Mouse (Mus musculus) fat pad, adult 2 months (tissue): ENCODE measurements at regions not wholly inside any gene's neighbourhood (a gene's known extent, or its start where the extent isn't known, plus 50 kb on each side); places are given as distances from the start of the nearest gene placed in this dataset.

Experiments
- DNase-seq: peaks from one replicate; pipeline ENCODE4 v3.0.0-alpha.2; 2011; ENCODE audit warnings: low read depth, low spot score; ENCODE audit errors: extremely low read depth

DNA sequence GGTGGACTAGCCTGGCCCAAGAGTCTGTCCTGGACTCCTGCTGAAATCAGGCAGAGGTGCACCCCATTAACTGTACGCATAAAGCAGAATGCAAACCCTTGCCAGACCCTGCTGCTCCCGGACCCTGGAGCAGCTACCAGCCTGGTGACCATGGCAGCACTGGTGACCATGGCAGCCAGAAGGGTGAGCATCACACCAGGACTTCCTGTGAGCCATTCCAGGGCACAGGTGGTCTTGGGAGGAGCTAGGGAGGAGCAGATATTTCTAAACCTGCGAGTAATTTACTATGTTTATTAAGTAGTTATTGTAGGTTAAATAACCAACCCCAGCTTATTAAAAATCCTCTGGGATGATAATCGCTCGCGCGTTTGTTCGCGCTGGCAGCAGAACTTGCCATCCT is 113.8 kb downstream of the Plxna1 start:
- DNase-seq, result no peak

DNA sequence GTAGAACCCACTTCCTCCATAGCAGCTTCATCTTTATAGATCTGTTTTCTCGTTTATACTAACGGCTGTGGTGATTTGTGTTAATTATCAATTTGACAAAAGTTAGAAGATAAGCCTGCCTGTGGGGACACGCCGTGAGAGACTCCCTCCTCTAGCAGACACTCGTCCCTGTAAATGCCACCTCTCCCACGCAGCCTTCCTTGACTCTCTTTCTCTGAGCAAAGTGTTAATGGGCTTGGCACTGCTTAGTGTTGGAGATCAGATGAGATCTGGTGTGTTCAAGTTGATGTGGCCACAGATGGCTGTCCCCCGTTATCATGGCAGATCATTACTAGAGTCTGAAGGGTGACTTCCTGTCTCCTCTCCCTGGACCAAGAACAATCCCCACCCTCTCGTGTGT is 113.1 kb downstream of the Plxna1 start:
- no peak for DNase-seq

DNA sequence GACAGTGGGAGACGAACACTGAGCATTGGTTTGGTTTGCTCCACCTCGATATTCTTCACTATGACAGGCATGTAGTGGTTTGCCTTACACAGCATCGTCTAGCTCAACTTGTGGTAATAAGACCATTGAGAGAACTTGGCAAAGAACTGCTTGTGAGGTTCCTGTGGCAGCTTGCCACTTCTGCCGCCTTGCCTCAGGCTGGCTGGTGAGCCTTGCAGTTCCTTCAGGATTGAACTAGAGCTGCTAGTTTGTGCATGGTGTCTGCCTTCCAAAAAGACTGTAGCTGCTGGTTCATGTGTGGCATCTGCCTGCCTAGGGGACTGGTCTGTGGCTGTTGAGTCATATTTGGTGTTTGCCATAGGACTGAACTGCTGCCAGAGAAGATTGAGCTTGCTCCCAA is 110.8 kb downstream of the Plxna1 start:
- no peak for DNase-seq

DNA sequence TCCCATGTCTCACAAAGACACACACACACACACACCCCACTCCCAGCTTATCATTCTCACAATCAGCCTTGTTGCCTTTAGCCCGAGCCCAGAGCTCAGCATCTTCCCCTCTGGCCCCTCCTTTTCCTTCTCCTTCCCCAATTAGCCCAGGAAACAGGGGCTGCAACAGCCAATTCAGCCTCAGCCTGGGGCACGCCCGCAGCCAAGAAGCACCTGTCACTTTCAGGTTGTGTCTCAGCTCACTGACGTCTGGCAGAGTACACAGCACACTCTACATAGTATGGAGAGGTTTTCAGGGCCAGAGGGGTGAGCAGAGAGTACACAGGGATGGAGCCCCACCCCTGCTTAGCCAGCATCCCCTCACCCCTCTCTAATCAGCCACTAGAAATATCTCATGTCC is 106.4 kb downstream of the Plxna1 start:
- DNase-seq, result no peak

DNA sequence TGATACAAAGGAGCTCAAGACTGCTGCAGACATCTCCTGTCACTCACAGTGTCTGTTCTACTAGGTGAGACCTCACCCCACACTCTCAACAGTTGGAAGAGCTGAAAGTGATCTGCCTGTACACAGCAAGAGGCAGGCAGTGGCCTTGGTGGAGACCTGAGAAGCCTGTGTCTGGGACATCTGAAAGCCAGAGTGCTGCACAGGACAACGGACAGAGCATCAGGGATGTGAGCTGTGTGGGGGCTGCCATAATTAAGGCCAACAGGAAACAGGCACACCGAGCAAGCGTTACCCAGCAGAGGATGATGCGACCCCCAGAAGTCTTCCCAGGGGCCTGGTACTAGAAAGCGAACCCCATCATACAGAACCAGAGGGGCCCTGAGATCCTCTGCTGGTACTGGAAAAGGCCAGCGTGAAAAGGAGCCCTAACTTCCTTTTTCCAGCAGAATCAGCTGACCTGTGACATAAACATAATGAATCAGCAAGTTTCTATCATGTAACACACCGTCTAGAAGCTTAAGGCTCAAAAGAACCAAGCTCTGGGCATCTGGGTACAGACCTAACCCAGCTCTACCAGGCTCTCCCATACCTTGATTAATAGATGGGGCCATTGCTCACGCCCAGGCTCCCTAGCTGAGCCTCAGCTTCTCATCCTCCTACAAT is 105.7 kb downstream of the Plxna1 start:
- DNase-seq, result no peak

DNA sequence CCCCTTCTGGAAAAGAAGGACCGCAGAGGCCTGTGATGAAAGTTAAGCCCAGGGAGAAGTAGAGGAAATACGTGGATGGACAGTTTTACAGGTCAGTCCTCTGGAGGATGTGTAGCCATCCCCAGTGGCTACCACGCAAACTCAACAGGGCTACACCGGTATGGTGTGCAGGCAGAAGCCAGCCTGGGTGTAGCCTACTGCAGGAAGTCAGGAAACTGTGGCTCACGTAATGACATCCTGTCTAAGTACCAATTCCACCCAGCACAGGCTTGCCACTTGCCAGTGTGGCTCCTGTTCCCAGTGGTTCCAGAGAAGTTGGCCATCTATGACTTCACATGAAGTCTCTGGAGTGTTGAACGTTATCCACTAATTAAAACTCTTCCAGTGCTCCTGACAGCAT is 105.0 kb downstream of the Plxna1 start:
- DNase-seq, result no peak

DNA sequence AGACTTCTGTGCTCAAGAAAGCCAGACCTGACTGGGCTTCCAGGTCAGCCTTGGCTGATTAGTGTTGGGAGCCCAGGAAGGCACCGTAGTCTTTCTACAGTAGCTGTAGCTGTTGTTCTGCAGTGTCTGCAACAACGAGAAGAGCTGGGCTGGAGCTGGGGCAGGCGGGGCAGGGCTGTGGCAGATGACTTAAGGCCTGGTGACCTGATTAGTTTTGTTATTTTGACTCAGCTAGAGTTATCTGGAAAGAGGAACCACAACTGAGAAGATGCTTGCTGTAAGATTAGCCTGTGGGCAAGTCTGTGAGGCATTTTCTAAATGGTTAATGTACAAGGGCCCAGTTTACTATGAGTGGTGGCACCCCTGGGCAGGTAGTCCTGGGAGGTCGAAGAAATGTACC is 104.3 kb downstream of the Plxna1 start:
- DNase-seq, result no peak

DNA sequence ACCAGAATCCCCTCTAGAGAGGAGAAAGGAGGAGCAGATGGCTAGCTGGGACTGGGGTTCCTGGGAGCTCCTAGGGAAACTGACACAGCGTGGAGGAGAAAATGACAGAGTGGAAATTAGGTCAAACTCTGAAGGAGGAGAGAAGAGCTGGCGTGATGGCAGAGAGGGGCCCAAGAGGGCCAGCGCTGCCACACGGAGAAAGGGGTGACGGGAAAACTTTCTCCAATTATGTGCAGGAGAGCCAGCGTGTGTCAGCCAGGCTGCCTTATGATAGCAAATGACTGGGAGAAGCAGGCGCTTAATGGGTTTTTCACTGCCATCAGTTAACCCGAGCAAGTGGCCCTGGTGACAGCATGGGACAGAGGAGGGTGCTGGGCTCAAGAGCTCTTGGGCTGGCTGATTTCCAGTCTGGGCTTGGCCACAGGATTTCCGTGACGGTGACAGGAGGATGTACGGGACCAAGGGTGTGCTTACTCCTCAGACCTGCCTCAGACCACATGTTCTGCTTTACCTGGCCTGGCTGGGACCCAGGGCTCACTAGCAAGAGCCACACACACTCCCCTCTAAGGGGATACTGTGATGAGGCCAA is 102.9 kb downstream of the Plxna1 start:
- no peak for DNase-seq

DNA sequence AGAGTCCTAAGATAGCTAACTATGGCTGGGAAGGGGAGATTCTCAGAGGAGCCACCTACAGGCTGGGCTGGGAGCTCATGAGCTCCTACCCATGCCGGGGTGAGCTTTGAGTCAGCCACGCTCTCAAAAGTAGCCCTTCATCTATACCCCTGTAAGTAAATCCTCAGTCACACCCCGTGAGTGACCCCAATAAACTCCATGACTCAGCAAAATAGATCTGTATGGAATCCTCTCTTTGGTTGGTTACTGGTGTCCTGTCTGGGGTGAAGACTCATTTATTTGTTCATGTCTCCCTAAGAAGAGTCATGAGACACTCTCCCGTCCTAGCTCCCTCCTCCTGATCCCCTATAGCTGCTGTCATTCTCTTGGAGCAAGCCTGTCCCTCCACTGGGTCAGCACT is 99.5 kb downstream of the Plxna1 start:
- DNase-seq, result no peak

DNA sequence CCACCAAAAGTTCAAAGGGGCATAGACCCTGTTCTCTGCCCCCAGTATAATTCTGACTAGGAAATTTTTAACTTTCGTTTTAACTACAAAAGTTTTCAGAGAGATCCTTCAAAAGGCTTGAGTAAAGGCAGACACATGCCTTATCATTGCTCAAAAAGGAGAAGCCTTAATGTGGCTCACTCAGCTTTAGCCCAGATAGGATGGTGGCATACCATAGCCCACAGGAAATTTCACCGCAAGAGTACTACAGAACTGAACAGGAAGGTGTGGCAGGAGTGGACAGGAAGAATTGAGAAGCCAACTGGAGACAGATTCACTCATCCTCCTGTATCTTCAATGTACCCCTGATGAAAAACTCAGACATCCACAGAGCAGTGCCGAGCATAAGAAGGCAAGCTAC is 97.1 kb downstream of the Plxna1 start:
- DNase-seq, result no peak
